Mouse (Mus musculus) olfactory bulb, adult 2 months (tissue): Measurements from ENCODE around the gene Otud4.

ENCODE experiments used
- CTCF ChIP-seq: fragments of 200-500 bp; IDR thresholded peaks from 2 replicates; pipeline ENCODE4 v1.5.1; 2012; ENCODE audit warnings: low read depth, mild to moderate bottlenecking, low read length, moderate library complexity; ENCODE audit not compliant: insufficient read depth
- POLR2A ChIP-seq: fragments of 200-500 bp; IDR thresholded peaks from 2 replicates; pipeline ENCODE4 v1.6.1; 2012; ENCODE audit warnings: mild to moderate bottlenecking, low read depth, low read length, moderate library complexity; ENCODE audit not compliant: insufficient read depth

DNA sequence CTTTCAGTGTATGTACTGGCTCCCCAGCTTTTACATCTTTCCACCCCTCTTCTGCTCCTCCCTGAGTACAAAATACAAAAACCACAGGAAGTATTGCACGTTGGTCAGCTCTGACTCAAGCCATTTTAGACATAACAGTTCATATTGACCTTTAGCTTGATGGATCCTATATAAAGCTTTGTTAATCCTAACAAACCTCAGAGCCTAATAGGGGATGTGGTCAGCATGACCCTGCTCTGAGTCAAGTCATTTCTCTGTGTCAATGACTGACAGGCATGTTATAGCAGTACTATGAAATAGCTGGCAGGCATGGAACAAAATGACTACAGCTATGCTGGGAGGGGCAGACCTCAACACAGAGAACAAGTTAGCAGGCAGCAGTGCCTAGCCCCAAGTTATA, 3.3 kb upstream of the Otud4 start:
- no peak for TF ChIP-seq POLR2A
- no peak for TF ChIP-seq CTCF
